Mouse (Mus musculus) layer of hippocampus, adult 9-10 months (tissue): ENCODE data around the gene Hoxa6.

Experiments used
- DNase-seq: peaks from one replicate; pipeline ENCODE4 v3.0.0; 2022; ENCODE audit warnings: low spot score

The Hoxa6 gene

GRCm38 (mm10) chr6:52241001-52241621 lies 32.6 kb upstream of the Hoxa6 start:
- no peak for DNase-seq

- no peak for DNase-seq
Measured at GRCm38 (mm10) chr6:52240389-52241000, 32.0 kb upstream of the Hoxa6 start, which contains the start of gene Hoxa10. TSS of gene Hoxa10 (minus strand) at chr6:52240854.

- DNase-seq, result no peak
Measured at GRCm38 (mm10) chr6:52239625-52240388, 31.3 kb upstream of the Hoxa6 start.

GRCm38 (mm10) chr6:52238976-52239375 lies 30.5 kb upstream of the Hoxa6 start:
- DNase-seq, result no peak

- no peak for DNase-seq
Measured at GRCm38 (mm10) chr6:52238155-52238545, 29.6 kb upstream of the Hoxa6 start.

GRCm38 (mm10) chr6:52237346-52238154 lies 29.0 kb upstream of the Hoxa6 start:
- no peak for DNase-seq

- DNase-seq, result no peak
Measured at GRCm38 (mm10) chr6:52236806-52237205, 28.3 kb upstream of the Hoxa6 start.

- DNase-seq, result no peak
Measured at GRCm38 (mm10) chr6:52235866-52236265, 27.3 kb upstream of the Hoxa6 start.

GRCm38 (mm10) chr6:52235267-52235666 lies 26.7 kb upstream of the Hoxa6 start:
- no peak for DNase-seq

- no peak for DNase-seq
Measured at GRCm38 (mm10) chr6:52234428-52235140, 26.1 kb upstream of the Hoxa6 start.

GRCm38 (mm10) chr6:52233546-52234427 lies 25.3 kb upstream of the Hoxa6 start:
- DNase-seq, result no peak

GRCm38 (mm10) chr6:52232984-52233545 lies 24.5 kb upstream of the Hoxa6 start:
- no peak for DNase-seq

GRCm38 (mm10) chr6:52232568-52232965 lies 24.0 kb upstream of the Hoxa6 start:
- DNase-seq, result no peak

GRCm38 (mm10) chr6:52231885-52232567 lies 23.5 kb upstream of the Hoxa6 start:
- DNase-seq, result no peak

GRCm38 (mm10) chr6:52230516-52231165 lies 22.1 kb upstream of the Hoxa6 start, which contains the start of gene Hoxa9:
TSS of gene Hoxa9 (minus strand) at chr6:52231089.
- DNase-seq, result no peak

GRCm38 (mm10) chr6:52229558-52230416 lies 21.3 kb upstream of the Hoxa6 start:
- DNase-seq, result no peak

- no peak for DNase-seq
Measured at GRCm38 (mm10) chr6:52228475-52229465, 20.2 kb upstream of the Hoxa6 start.
